Mouse (Mus musculus): ENCODE measurements around the gene Twist2.

The Twist2 gene

GRCm38 (mm10) chr1:91800967-91801843 lies at the start of gene Twist2:
TSS of gene Twist2 (plus strand) at chr1:91801461.
- peak; percentile 32 to 37 for DNase-seq

GRCm38 (mm10) chr1:91752931-91753330 lies 48.3 kb upstream of the Twist2 start:
- no peak for DNase-seq

DNA sequence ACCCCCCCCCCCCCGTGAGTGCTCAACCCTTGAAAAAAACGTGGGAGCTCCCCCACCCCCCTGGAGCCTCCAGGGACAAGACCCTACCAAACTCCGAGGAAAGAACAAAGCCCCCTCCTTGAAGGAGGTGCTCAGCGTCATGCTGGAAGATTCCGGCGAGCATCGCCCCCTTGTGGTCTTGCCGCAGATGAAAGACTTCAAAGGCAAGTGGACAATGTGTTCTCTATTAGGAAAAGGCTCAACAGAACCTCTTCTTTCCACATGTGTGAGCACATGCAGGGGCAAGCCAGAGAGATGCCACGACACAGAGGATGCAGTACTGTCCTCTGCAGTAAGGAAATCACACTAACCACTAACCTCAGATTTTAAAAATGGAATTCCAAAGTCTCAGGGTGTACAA lies 46.2 kb upstream of the Twist2 start:
- peak; percentile 31 to 50 for DNase-seq

DNA sequence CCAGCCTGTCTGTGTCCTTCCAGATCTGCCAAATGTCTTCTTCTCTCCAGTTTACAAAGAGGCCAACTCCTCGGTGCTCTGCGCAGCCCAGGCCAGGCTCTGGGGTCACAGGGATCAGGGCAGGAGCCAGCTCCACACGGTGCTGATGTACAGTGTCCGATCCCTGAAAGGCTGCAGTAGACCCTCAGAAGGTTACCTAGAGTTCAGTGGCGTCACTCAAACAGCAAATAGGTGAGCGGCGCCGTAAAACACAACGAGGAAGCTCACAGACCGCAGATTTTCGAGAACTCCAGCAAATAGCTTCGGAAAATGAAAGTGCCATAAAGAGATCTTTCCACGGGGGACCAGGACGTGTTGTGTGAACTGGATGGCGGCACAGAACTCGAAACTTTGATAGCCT lies 44.0 kb upstream of the Twist2 start:
- DNase-seq = no peak

DNA sequence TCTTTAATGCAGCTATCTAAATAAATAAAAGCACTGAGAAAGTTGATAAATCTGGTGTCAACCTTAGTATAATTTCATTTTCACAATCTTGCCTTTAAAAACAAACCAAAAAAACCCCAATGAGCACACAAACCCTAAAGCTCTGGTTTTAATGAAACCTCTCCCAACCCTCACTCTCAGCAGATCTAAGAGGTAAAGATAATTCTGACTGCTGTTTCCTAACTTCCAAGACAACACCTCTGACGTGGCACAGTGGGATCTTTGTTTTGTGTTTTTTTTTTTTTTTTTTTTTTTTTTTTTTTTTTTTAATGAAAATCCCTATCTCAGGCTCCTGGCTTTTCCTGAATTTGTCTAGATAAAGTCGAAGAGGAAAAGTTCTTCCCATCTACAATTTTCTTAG lies 43.1 kb upstream of the Twist2 start:
- DNase-seq = no peak

GRCm38 (mm10) chr1:91758600-91759515 lies 42.4 kb upstream of the Twist2 start:
- DNase-seq = no peak

- no peak for DNase-seq
Observed at GRCm38 (mm10) chr1:91760140-91760986, 40.9 kb upstream of the Twist2 start.

GRCm38 (mm10) chr1:91762528-91763091 lies 38.7 kb upstream of the Twist2 start:
- DNase-seq = no peak

- DNase-seq = peak; percentile 7 to 23
Observed at GRCm38 (mm10) chr1:91770221-91770624, 31.0 kb upstream of the Twist2 start.

GRCm38 (mm10) chr1:91770676-91771075 lies 30.6 kb upstream of the Twist2 start:
- DNase-seq = no peak

DNA sequence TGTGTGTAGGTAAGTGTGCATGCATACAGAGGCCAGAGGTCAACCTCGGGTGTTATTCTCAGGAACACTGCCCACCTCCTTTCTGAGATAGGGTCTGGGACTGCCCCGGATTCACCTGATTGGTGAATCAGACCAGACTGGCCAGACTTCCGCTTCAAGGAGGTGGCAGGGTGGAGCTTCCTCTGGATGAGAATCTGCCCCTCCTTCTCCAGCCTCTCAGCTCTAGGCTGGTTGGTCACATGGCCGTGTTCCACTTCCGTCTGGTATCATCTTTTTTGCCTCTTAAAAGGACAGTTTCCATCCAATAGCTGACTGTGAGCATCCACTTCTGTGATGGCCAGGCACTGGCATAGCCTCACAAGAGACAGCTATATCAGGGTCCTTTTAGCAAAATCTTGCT lies 24.3 kb upstream of the Twist2 start:
- no peak for DNase-seq

GRCm38 (mm10) chr1:91779819-91780218 lies 21.4 kb upstream of the Twist2 start:
- DNase-seq = no peak

- no peak for DNase-seq
Observed at GRCm38 (mm10) chr1:91781182-91781581, 20.1 kb upstream of the Twist2 start.

GRCm38 (mm10) chr1:91784162-91784561 lies 17.1 kb upstream of the Twist2 start:
- no peak for DNase-seq

DNA sequence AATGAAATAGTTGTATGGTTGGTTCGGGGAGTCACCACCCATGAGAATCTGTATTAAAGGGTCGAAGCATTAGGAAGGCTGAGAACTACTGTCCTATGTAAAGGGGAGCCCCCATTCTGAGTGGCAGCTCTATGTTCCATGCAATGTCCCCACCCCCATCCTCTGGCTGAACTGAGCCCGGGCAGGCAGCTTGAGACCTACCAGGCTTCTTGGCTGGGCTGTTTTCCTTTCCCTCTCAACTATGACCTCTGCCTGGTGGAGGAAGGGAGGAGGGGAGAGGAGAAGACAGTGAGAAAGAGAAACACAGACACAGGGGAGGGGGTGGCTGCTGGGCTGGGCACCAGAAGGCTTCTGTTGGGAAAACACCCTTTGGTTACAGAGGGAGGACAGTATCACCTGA lies 1.9 kb upstream of the Twist2 start:
- no peak for DNase-seq

- DNase-seq = no peak
Observed at GRCm38 (mm10) chr1:91800348-91800747, 913 bp upstream of the Twist2 start.

DNA sequence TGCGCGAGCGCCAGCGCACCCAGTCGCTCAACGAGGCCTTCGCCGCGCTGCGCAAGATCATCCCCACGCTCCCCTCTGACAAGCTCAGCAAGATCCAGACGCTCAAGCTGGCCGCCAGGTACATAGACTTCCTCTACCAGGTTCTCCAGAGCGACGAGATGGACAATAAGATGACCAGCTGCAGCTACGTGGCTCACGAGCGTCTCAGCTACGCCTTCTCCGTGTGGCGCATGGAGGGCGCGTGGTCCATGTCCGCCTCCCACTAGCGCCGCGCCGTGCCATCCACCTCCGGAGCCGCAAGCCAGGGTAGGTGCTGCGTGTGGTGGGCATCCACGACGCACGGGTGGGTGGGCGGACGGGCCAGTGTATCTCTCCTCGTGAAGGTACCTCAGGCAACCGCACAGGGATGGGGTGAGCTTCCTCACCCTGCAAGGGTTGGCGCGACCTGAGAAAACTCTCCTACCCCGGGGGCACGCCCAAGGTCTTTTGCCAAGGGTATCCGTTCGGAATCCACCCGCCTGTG lies 644 bp downstream of the Twist2 start:
- no peak for DNase-seq

DNA sequence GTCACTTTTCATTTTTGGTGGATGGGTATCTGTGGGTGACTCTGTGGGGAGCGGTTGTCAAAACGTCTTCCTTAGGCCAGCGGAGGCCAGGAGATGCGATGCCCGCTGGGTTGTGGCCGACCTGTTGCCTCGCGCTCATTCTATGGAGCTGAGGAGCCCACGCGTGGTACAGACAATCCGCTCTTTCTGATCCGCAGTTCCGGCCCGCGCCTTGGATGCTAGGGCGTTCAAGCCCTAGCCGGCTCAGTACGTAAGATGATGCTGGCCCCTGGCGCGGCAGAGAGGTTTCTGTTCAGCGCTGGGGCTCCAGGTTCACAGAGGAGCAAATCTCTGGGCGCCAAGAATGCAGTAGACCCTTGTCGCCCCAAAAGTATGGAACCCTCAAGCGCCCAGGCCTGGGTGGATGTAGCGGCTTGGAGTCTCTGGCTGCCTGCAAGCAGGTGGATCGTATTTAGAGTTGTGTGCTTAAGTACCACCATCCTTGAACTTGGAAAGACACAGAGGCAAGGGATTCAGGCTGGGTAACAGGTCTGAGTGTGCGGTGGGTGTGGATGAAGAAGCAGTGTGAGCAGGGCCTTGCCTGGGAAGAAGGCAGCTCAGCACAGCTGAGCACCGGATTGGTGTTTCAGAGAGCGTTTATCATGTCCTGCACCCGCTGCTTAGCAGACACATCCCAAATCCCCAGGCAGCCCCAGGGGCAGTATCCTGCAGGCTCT lies 1.3 kb downstream of the Twist2 start:
- no peak for DNase-seq

DNA sequence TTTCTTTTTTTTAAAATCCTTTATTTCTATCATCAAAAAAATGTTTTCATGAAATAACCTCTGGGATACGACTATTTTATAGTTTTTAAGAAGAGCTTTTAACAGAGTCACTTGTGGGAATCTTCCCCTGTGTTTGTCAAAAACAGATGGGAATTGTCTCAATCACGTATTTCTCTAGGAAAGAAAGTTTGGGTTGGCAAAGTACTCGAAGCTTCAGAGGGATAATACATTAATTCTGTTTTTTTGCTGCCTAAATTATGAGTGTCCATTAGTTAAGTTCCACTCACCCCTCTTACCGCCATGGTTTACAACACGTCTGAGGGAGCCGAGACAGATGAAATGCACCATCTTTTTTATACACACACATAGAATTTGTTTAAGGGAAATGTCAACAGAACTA lies 2.2 kb downstream of the Twist2 start:
- DNase-seq = no peak

DNA sequence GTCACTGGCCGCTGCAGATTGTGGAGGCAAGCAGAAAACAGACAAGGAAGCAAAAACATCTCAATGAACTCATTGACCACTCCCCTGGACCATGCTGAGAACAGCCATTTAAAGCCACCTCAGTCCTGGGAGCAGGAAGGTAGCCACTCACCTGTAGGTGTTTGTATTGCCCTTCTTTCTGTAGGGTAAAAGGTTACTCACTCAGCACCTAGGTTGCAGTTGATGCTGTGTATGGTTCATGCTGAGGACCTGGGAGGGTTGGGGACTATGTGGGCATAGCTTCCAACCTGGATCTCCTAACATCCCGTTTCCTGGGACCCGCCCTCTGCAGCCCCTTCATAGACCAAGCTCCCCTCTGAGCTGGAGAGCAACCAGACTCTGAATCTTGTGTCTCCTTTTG lies 14.8 kb downstream of the Twist2 start:
- no peak for DNase-seq

GRCm38 (mm10) chr1:91816571-91816970 lies 15.3 kb downstream of the Twist2 start:
- no peak for DNase-seq

Measured in lung, adult 18-20 months (tissue).